Mouse (Mus musculus): ENCODE data around the gene Adssl1. TPM values are rescaled to one million over a fixed set of nuclear protein-coding genes. Genes with fewer than 3 reads are reported as not detected.

The Adssl1 gene
- polyA plus RNA-seq, 1 experiment: 14.2 TPM

DNA sequence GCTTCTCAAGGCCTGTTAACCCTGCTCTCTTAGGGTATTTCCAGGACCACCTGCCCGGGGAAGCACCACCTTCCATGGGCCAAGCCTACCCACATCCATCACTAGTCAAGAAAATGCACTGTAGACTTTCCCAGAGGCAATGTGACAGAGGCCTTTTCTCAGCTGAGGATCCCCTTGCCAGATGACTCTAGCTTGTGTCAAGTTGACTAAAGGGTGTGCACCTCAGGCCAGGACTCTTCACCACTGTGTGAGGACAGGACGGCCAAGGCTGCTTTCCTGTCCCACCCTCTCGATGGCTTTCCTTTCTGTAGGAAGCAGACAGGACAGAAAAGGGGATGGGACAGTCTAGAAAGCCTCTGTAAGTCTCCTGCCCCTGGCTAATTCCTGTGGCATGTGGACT is 28.1 kb upstream of the Adssl1 start:
- 94% methylated on average over 3 of the region's 3 CpGs for WGBS
- H3K4me1 ChIP-seq (replicated peaks; ENCODE audit: control insufficient read depth, insufficient read depth, low read length): peaks cover 47% of the 10 kb centered on the region
- no peak for TF ChIP-seq POLR2A (IDR thresholded peaks at IDR 0.05; ENCODE audit: control insufficient read depth, extremely low read depth, insufficient read depth, low read length, poor library complexity)
- no peak for TF ChIP-seq CTCF (IDR thresholded peaks at IDR 0.05; ENCODE audit: borderline replicate concordance, control insufficient read depth, extremely low read depth, insufficient read depth, low read length, poor library complexity)

DNA sequence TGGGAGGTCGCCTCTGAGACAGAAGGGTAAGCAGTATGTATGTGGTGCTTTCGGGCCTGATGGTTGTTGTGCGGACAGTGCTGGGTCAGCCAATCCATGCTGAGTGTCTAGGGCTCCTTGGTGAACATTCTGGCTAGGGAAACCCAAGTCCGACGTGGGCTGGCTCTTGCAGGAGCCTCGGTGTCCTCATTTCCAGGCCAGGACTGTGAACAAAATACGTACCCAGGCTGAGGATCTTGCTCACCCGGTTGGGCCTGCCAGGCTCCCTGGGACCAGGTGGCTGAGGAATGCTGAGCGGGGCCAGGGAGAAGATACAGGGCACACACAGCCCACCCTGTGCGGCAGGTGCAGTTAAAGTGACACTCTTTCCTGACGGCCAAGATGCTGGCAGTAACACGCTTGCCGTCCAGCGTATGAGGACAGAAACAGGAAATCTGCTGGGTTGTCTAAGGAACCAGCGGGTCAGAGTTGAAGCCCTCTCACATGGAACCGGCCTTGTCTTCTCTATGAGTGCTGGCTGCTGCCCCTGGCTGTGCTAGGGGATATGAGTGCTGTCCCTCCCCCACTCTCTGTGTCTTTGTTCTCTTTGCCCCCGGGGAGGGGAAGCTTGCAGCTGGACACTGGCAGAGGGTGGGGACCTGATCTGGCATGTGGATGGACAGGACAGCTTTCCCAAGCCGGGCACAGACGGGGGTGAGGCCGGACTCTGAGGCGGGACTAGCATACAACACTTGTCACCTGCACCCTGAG is 26.7 kb upstream of the Adssl1 start:
- Histone ChIP-seq H3K36me3 (ENCODE audit: control insufficient read depth, insufficient read depth, low read length) (no peaks in the 10 kb centered on the region), H3K4me1 (replicated peaks; ENCODE audit: control insufficient read depth, insufficient read depth, low read length) (peaks cover 35% of the 10 kb centered on the region), H3K27ac (ENCODE audit: control insufficient read depth, insufficient read depth, low read length) (no peak overlapping the region), H3K27me3 (ENCODE audit: control insufficient read depth, insufficient read depth, low read length) (no peaks in the 10 kb centered on the region), H3K4me3 (ENCODE audit: control insufficient read depth, insufficient read depth, low read length) (no peak overlapping the region)
- TF ChIP-seq POLR2A (IDR thresholded peaks at IDR 0.05; ENCODE audit: control insufficient read depth, extremely low read depth, insufficient read depth, low read length, poor library complexity): no peak
- no peak for TF ChIP-seq CTCF (IDR thresholded peaks at IDR 0.05; ENCODE audit: borderline replicate concordance, control insufficient read depth, extremely low read depth, insufficient read depth, low read length, poor library complexity)
- no peak for DNase-seq
- WGBS: 70% methylated on average over 21 of the region's 21 CpGs

More for the DNA sequence above, 28.1 kb upstream of the Adssl1 start:
- DNase-seq: no peak
- H3K36me3 ChIP-seq (ENCODE audit: control insufficient read depth, insufficient read depth, low read length): no peaks in the 10 kb centered on the region
- H3K4me3 ChIP-seq (ENCODE audit: control insufficient read depth, insufficient read depth, low read length): no peak overlapping the region
- H3K27me3 ChIP-seq (ENCODE audit: control insufficient read depth, insufficient read depth, low read length): no peaks in the 10 kb centered on the region
- H3K27ac ChIP-seq (ENCODE audit: control insufficient read depth, insufficient read depth, low read length): no peak overlapping the region

DNA sequence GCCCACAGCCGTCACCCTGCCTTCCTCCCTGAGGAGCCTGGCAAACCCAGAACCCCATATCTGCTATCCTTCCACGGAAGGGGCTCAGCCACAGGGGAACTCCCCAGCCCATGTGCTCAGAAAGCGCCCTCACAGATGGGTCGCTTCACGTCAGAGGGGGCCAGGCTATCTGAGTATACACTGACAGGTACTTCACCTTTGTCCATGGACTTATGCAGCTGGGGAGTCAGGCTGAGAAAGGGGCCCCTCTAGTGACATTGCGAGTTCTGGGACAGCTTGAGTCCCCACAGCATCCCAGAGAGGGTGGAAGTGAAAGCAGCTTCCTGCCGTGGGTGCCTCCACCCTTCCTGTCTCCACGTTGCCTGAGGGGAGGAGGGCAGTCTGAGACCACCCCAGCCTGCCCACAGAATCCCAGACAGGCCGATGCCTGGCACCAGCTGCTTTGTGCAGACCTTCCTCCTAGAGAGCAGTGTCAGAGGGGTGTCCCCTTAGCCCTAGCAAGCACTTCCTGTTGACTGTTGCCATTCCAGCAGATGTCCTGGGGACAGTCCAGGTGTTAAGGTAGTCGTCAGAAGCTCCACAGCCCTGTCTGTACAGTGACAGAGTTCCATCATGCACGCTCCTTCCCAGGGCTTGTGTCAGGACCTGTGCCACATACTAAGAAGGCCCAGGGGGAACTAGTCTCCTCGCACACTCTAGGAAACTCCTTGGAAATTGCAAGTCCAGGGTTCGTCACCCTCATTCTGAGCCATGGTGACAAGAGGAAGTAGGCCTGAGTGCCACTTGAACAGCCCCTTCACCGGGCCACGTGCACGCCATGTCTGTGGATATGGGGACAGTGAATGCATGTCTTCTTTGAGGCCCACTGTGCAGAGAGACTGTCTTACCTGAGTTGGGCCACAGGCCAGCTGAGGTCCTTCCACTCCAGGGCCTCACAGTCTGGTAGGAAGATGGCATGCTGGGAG is 25.6 kb upstream of the Adssl1 start:
- Histone ChIP-seq H3K27me3 (ENCODE audit: control insufficient read depth, insufficient read depth, low read length) (no peaks in the 10 kb centered on the region), H3K36me3 (ENCODE audit: control insufficient read depth, insufficient read depth, low read length) (no peaks in the 10 kb centered on the region), H3K4me1 (replicated peaks; ENCODE audit: control insufficient read depth, insufficient read depth, low read length) (peaks cover 26% of the 10 kb centered on the region), H3K4me3 (ENCODE audit: control insufficient read depth, insufficient read depth, low read length) (no peak overlapping the region), H3K27ac (ENCODE audit: control insufficient read depth, insufficient read depth, low read length) (peak overlapping the region; percentile 16; the same call in 1 of the 2 replicates)
- TF ChIP-seq POLR2A (IDR thresholded peaks at IDR 0.05; ENCODE audit: control insufficient read depth, extremely low read depth, insufficient read depth, low read length, poor library complexity): no peak
- no peak for TF ChIP-seq CTCF (IDR thresholded peaks at IDR 0.05; ENCODE audit: borderline replicate concordance, control insufficient read depth, extremely low read depth, insufficient read depth, low read length, poor library complexity)
- DNase-seq: no peak
- 30% methylated on average over 16 of the region's 16 CpGs for WGBS

DNA sequence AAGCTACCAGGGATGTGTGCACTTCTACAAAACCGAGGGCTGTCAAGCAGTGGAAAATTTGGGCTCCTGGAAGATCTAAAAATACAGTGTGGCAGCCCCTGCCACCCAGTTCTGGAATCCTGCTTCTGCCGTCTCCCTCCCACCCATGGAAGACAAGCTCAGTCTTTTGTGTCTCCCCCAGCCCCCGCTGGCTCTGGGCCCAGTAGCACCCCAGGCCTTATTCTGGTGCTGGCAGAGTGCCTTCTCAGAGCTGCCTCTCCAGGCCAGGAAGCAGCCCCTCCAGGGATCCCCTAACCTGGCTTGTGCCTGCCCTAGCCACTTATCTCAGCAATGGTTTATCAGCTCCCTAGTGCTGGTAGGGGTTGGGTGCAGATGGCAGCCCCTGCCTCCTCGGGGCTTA is 24.9 kb upstream of the Adssl1 start:
- H3K27ac ChIP-seq (ENCODE audit: control insufficient read depth, insufficient read depth, low read length): no peak overlapping the region
- H3K4me1 ChIP-seq (replicated peaks; ENCODE audit: control insufficient read depth, insufficient read depth, low read length): peaks cover 23% of the 10 kb centered on the region
- H3K27me3 ChIP-seq (ENCODE audit: control insufficient read depth, insufficient read depth, low read length): no peaks in the 10 kb centered on the region
- H3K36me3 ChIP-seq (ENCODE audit: control insufficient read depth, insufficient read depth, low read length): no peaks in the 10 kb centered on the region
- no peak overlapping the region for H3K4me3 ChIP-seq (ENCODE audit: control insufficient read depth, insufficient read depth, low read length)
- WGBS: 73% methylated on average over 4 of the region's 4 CpGs
- DNase-seq: no peak
- TF ChIP-seq CTCF (IDR thresholded peaks at IDR 0.05; ENCODE audit: borderline replicate concordance, control insufficient read depth, extremely low read depth, insufficient read depth, low read length, poor library complexity) (no peak), POLR2A (IDR thresholded peaks at IDR 0.05; ENCODE audit: control insufficient read depth, extremely low read depth, insufficient read depth, low read length, poor library complexity) (no peak)

- 96% methylated on average over 4 of the region's 4 CpGs for WGBS
These were observed 24.2 kb upstream of the Adssl1 start for GRCm38 (mm10) chr12:112595626-112596025.

DNA sequence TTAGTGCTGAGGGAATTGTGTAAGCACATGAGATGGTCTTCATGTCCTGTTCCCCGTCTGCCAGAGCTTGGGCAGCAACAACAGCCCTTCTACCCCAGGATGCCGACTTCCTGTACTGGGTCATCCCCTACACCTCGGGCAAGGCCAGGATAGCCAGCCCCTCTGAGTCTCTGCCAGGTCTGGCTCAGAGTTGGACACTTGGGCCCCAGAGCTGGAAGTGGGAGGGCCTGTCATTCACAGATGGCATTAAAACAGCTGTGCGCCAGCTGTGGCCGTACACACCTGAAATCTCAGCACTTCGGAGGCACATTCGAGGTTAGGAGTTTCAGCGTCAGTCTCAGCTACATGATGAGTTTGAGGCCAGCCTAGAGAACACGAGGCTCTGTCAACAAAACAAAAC is 23.4 kb upstream of the Adssl1 start:
- Histone ChIP-seq H3K4me3 (ENCODE audit: control insufficient read depth, insufficient read depth, low read length) (no peak overlapping the region), H3K36me3 (ENCODE audit: control insufficient read depth, insufficient read depth, low read length) (no peaks in the 10 kb centered on the region), H3K27me3 (ENCODE audit: control insufficient read depth, insufficient read depth, low read length) (no peaks in the 10 kb centered on the region), H3K27ac (ENCODE audit: control insufficient read depth, insufficient read depth, low read length) (no peak overlapping the region), H3K4me1 (replicated peaks; ENCODE audit: control insufficient read depth, insufficient read depth, low read length) (peaks cover 23% of the 10 kb centered on the region)
- DNase-seq: no peak
- WGBS: 70% methylated on average over 9 of the region's 9 CpGs
- TF ChIP-seq POLR2A (IDR thresholded peaks at IDR 0.05; ENCODE audit: control insufficient read depth, extremely low read depth, insufficient read depth, low read length, poor library complexity) (no peak), CTCF (IDR thresholded peaks at IDR 0.05; ENCODE audit: borderline replicate concordance, control insufficient read depth, extremely low read depth, insufficient read depth, low read length, poor library complexity) (no peak)

More at GRCm38 (mm10) chr12:112595626-112596025, 24.2 kb upstream of the Adssl1 start:
- Histone ChIP-seq H3K27me3 (ENCODE audit: control insufficient read depth, insufficient read depth, low read length) (no peaks in the 10 kb centered on the region), H3K36me3 (ENCODE audit: control insufficient read depth, insufficient read depth, low read length) (no peaks in the 10 kb centered on the region), H3K4me1 (replicated peaks; ENCODE audit: control insufficient read depth, insufficient read depth, low read length) (peaks cover 23% of the 10 kb centered on the region), H3K4me3 (ENCODE audit: control insufficient read depth, insufficient read depth, low read length) (no peak overlapping the region), H3K27ac (ENCODE audit: control insufficient read depth, insufficient read depth, low read length) (no peak overlapping the region)
- no peak for DNase-seq
- TF ChIP-seq POLR2A (IDR thresholded peaks at IDR 0.05; ENCODE audit: control insufficient read depth, extremely low read depth, insufficient read depth, low read length, poor library complexity) (no peak), CTCF (IDR thresholded peaks at IDR 0.05; ENCODE audit: borderline replicate concordance, control insufficient read depth, extremely low read depth, insufficient read depth, low read length, poor library complexity) (no peak)

Measured in thymus, adult 2 months (tissue).